Mouse (Mus musculus) liver, adult 2 months (tissue): Measurements from ENCODE around the gene Cxcl12. TPM values are rescaled to one million over a fixed set of nuclear protein-coding genes. Genes with fewer than 3 reads are reported as not detected.

ENCODE experiments used
- DNase-seq: peaks from one replicate; pipeline ENCODE4 v3.0.0-alpha.2; 2011; ENCODE audit warnings: low read depth, low spot score; ENCODE audit errors: extremely low read depth
- H3K27ac ChIP-seq: fragments of 200-500 bp; replicated peaks from 2 replicates; pipeline ENCODE4 v1.5.1; 2012; ENCODE audit warnings: low read depth, mild to moderate bottlenecking, control low read depth, inconsistent platforms, low read length; ENCODE audit not compliant: insufficient read depth
- H3K27me3 ChIP-seq: fragments of 200-500 bp; 2 replicates; pipeline ENCODE4 v1.6.1; 2012; ENCODE audit warnings: mild to moderate bottlenecking, moderate library complexity, low read length, inconsistent platforms; ENCODE audit not compliant: control insufficient read depth, insufficient read depth
- H3K36me3 ChIP-seq: fragments of 200-500 bp; 2 replicates; pipeline ENCODE4 v1.6.1; 2012; ENCODE audit warnings: low read length, inconsistent platforms; ENCODE audit not compliant: control insufficient read depth, insufficient read depth
- H3K4me1 ChIP-seq: fragments of 200-500 bp; 2 replicates; pipeline ENCODE4 v1.6.1; 2011; ENCODE audit warnings: low read length; ENCODE audit not compliant: control insufficient read depth, insufficient read depth
- H3K4me3 ChIP-seq: fragments of 200-500 bp; 2 replicates; pipeline ENCODE4 v1.5.1; 2011; ENCODE audit warnings: low read depth, mild to moderate bottlenecking, control low read depth, low read length, moderate library complexity; ENCODE audit not compliant: insufficient read depth
- H3K79me2 ChIP-seq: fragments of 200-500 bp; 2 replicates; pipeline ENCODE4 v1.6.1; 2012; ENCODE audit warnings: inconsistent platforms, mild to moderate bottlenecking, low read length, moderate library complexity; ENCODE audit not compliant: control insufficient read depth, insufficient read depth
- H3K9ac ChIP-seq: fragments of 200-500 bp; 2 replicates; pipeline ENCODE4 v1.6.1; 2012; ENCODE audit warnings: low read depth, mild to moderate bottlenecking, control low read depth, inconsistent platforms, low read length
- CTCF ChIP-seq: fragments of 200-500 bp; IDR thresholded peaks from 2 replicates; pipeline ENCODE4 v1.5.1; 2011; ENCODE audit warnings: low read depth, low read length, control low read depth
- POLR2A ChIP-seq: fragments of 200-500 bp; IDR thresholded peaks from 2 replicates; pipeline ENCODE4 v1.6.1; 2011; ENCODE audit warnings: low read length, control low read depth; ENCODE audit not compliant: insufficient read depth; ENCODE audit errors: extremely low read depth
- WGBS: fragments of 180-500 bp; shearing (Covaris S2); methylation state at CpG from one replicate; pipeline ENCODE4 v1.1.7; 2018; 5-methylcytosine and 5-hydroxymethylcytosine counted together
- polyA plus RNA-seq: library from polyadenylated mRNA; depleted of rRNA; stranded (reverse); fragments of >200 nt; gene quantifications from 2 replicates; pipeline ENCODE4 v1.2.3, GENCODE M21; 2012
- total RNA-seq: library from RNA; depleted of rRNA; stranded (reverse); fragments of >200 nt; gene quantifications from 2 replicates; pipeline ENCODE4 v1.2.3, GENCODE M21; 2014

The Cxcl12 gene
- total and polyA plus RNA-seq, 2 experiments = 119 to 300 TPM

- TF ChIP-seq CTCF = no peak
- no peak for TF ChIP-seq POLR2A
- Histone ChIP-seq H3K9ac (no peak overlapping the region), H3K4me3 (no peak overlapping the region), H3K27me3 (no peaks in the 10 kb centered on the region), H3K36me3 (peaks cover 52% of the 10 kb centered on the region), H3K4me1 (no peaks in the 10 kb centered on the region), H3K27ac (no peak overlapping the region; the same call in 1 of the 2 replicates), H3K79me2 (no peaks in the 10 kb centered on the region)
- WGBS = 52% methylated on average over 6 of the region's 6 CpGs
- DNase-seq = no peak
Observed at GRCm38 (mm10) chr6:117180303-117180702, 12.0 kb downstream of the Cxcl12 start.

GRCm38 (mm10) chr6:117185381-117185780, 17.0 kb downstream of the Cxcl12 start:
- H3K27ac ChIP-seq = no peak overlapping the region
- no peaks in the 10 kb centered on the region for H3K4me1 ChIP-seq
- H3K79me2 ChIP-seq = no peaks in the 10 kb centered on the region
- WGBS = 85% methylated on average over 4 of the region's 4 CpGs
- H3K9ac ChIP-seq = no peak overlapping the region
- DNase-seq = no peak
- H3K27me3 ChIP-seq = no peaks in the 10 kb centered on the region
- TF ChIP-seq CTCF = no peak
- TF ChIP-seq POLR2A = no peak
- H3K4me3 ChIP-seq = no peak overlapping the region
- peaks cover 5% of the 10 kb centered on the region for H3K36me3 ChIP-seq

DNA sequence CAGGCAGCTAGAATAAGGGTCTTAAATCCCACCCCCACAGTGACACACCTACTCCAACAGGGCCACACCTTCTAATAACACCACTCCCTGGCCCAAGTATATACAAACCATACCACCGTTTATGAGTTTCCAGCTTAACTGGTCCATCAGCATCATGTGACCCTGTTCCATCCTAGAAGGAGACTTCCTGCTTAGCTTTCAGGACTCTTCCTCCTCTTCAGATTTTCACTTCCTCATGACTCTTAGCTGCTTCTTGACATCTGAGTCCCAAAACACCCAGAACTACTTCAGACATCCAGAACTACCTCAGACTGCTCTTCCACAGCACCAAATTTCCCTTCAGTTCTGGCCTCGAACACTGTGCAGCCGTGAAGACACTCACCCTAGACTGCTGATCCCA, 22.1 kb downstream of the Cxcl12 start:
- Histone ChIP-seq H3K36me3 (no peaks in the 10 kb centered on the region), H3K4me1 (no peaks in the 10 kb centered on the region), H3K9ac (no peak overlapping the region), H3K79me2 (no peaks in the 10 kb centered on the region), H3K27ac (no peak overlapping the region), H3K27me3 (no peaks in the 10 kb centered on the region), H3K4me3 (no peak overlapping the region)
- WGBS = 82% methylated on average over 3 of the region's 3 CpGs
- DNase-seq = no peak
- no peak for TF ChIP-seq CTCF
- TF ChIP-seq POLR2A = no peak

DNA sequence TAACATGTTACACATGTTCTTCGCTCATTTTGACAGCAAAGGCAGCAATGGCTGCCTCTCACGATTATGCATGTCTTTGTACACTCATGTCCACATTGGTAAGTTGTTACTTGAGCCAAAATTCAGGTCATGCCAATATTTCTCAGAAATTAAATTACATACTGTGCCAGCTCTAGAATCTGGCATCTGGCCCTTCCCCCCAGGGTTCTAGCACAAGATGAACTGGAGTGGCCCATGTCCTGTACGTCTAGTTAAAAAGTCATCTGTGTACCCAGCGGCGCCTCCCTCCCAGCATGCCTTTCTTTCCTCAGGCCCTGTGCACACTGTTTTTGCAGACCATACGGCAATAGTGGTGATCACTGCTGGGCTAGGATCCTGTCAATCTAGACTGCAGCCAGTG, 23.4 kb downstream of the Cxcl12 start:
- TF ChIP-seq CTCF = no peak
- no peak for TF ChIP-seq POLR2A
- DNase-seq = no peak
- H3K79me2 ChIP-seq = no peaks in the 10 kb centered on the region
- no peaks in the 10 kb centered on the region for H3K27me3 ChIP-seq
- H3K36me3 ChIP-seq = no peaks in the 10 kb centered on the region
- H3K4me1 ChIP-seq = no peaks in the 10 kb centered on the region
- WGBS = 82% methylated on average over 6 of the region's 6 CpGs
- H3K4me3 ChIP-seq = no peak overlapping the region
- H3K9ac ChIP-seq = no peak overlapping the region
- no peak overlapping the region for H3K27ac ChIP-seq

GRCm38 (mm10) chr6:117192678-117193077, 24.3 kb downstream of the Cxcl12 start:
- Histone ChIP-seq H3K4me1 (no peaks in the 10 kb centered on the region), H3K9ac (no peak overlapping the region), H3K27ac (no peak overlapping the region), H3K36me3 (no peaks in the 10 kb centered on the region), H3K79me2 (no peaks in the 10 kb centered on the region), H3K4me3 (no peak overlapping the region), H3K27me3 (no peaks in the 10 kb centered on the region)
- DNase-seq = no peak
- TF ChIP-seq POLR2A (no peak), CTCF (no peak)
- WGBS = 92% methylated on average over 7 of the region's 7 CpGs

- no peaks in the 10 kb centered on the region for H3K4me1 ChIP-seq
- no peaks in the 10 kb centered on the region for H3K79me2 ChIP-seq
- H3K27me3 ChIP-seq = no peaks in the 10 kb centered on the region
- no peaks in the 10 kb centered on the region for H3K36me3 ChIP-seq
- no peak overlapping the region for H3K4me3 ChIP-seq
- no peak overlapping the region for H3K9ac ChIP-seq
- no peak for TF ChIP-seq POLR2A
- TF ChIP-seq CTCF = no peak
- no peak for DNase-seq
- no peak overlapping the region for H3K27ac ChIP-seq
- 87% methylated on average over 3 of the region's 3 CpGs for WGBS
Observed at GRCm38 (mm10) chr6:117195270-117195669, 26.9 kb downstream of the Cxcl12 start.
